In the genomic region with DNA sequence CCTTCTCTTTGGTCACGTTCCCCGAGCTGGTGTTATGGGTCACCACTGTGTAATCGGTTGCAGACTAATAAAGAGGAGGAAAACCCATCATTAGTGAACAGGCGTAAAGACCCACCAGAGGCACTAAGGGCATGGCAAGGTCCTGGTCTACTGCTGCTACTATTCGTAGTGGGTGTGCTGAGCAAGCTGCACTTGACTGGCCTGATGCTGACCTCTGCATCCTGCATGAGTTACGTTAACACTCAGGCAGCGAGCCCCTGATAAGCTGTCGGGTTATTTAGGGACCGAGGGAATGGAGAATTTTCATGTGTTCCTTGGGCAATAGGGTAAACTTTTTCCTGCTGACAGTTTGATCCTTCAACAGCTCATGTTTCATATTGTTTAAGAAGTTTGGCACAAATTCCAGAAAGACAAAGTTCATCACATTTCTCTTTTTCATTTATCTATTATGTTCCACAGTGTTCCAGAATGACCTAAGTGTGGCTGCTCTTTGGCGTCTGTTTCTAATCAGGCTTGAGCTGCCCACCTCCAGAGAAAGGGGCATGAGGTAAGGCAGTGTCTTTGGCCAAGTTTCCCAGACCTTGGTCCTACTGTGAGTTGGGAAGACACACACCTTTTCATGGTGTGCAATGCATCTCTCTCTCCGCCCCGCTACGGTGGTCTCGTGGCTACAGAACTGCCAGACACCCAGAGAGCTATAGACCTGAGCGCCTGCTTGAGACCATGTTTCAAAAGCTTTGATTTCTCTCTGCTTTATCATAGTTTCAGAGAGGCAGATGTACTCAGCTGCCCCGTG, we compare ENCODE assay signal across 26 mouse cellular contexts. TPM values are rescaled to one million over a fixed set of nuclear protein-coding genes. Genes with fewer than 3 reads are reported as not detected.
DNase-seq lines count a peak whose midpoint lies in the region; ATAC-seq and TF ChIP-seq lines count a peak whose summit lies in the region.
"Had no signal": no experiment of that assay in that cellular context is flagged by ENCODE, and none has a peak within 500 bp of the region (broad histone marks: within the 10 kb centered on the region; RNA-seq: fewer than 3 reads in every experiment).

No protein-coding gene starts in this region.

- H3K36me3 ChIP-seq in heart, embryonic 15.5 days, result no peaks in the 10 kb centered on the region
- H3K36me3 ChIP-seq in lung, postnatal 0 days (ENCODE audit: insufficient read depth, low read length), result no peaks in the 10 kb centered on the region
- peaks cover 18% of the 10 kb centered on the region for H3K36me3 ChIP-seq in forebrain, embryonic 14.5 days (ENCODE audit: control insufficient read depth, insufficient read depth, low read length)
- H3K36me3 ChIP-seq: limb, embryonic 12.5 days; lung, embryonic 15.5 days; midbrain, embryonic 10.5 days had no signal

- ATAC-seq in heart, embryonic 15.5 days (replicated peaks; ENCODE audit: insufficient number of reproducible peaks, insufficient read depth, low FRiP score, low read depth), result peak; percentile 73; the same call in 1 of the 2 replicates
- peak; percentile 75 for ATAC-seq in lung, postnatal 0 days
- ATAC-seq in forebrain, embryonic 14.5 days, result no peak
- ATAC-seq: forebrain, postnatal 0 days; liver, embryonic 12.5 days had no signal

- H3K27ac ChIP-seq in heart, embryonic 15.5 days, result no peak overlapping the region
- no peak overlapping the region for H3K27ac ChIP-seq in lung, postnatal 0 days (ENCODE audit: low read length)
- H3K27ac ChIP-seq in forebrain, embryonic 14.5 days (ENCODE audit: low read depth, low read length), result no peak overlapping the region
- H3K27ac ChIP-seq: forebrain, embryonic 10.5 days; hindbrain, embryonic 15.5 days; layer of hippocampus, adult 2 months; limb, embryonic 12.5 days; liver, embryonic 12.5 days; lung, embryonic 15.5 days; midbrain, embryonic 10.5 days; neural tube, embryonic 15.5 days had no signal

- H3K4me3 ChIP-seq in heart, embryonic 15.5 days, result no peak overlapping the region
- H3K4me3 ChIP-seq in lung, postnatal 0 days (ENCODE audit: low read depth, low read length), result no peak overlapping the region
- H3K4me3 ChIP-seq in forebrain, embryonic 14.5 days (ENCODE audit: low read depth, low read length), result no peak overlapping the region
- H3K4me3 ChIP-seq: forebrain, embryonic 10.5 days; hindbrain, embryonic 15.5 days; layer of hippocampus, adult 2 months; limb, embryonic 12.5 days; liver, embryonic 12.5 days; lung, embryonic 15.5 days; midbrain, embryonic 10.5 days; neural tube, embryonic 15.5 days had no signal

- peak; percentile 48 for DNase-seq in embryo, embryonic 10 days (ENCODE audit: low spot score)
- DNase-seq in embryo, embryonic 9.5 days (ENCODE audit: extremely low spot score), result no peak
- no peak for DNase-seq in heart, adult 9 months (ENCODE audit: low spot score in 2 of 2)
- peak; percentile 65 for DNase-seq in lung, postnatal 0 days (ENCODE audit: low spot score)
- no peak for DNase-seq in lung, postnatal 14 days
- DNase-seq in embryo, embryonic 10.5 days (ENCODE audit: low spot score), result peak; percentile 10
- DNase-seq in forebrain, embryonic 14.5 days (ENCODE audit: low spot score), result no peak
- DNase-seq: adrenal gland, postnatal 25 days; cerebellum, adult 8-10 months; cerebellum, postnatal 36 days; forebrain, postnatal 0 days; gastrocnemius, postnatal 36 days; kidney, adult 8-10 months; kidney, postnatal 25 days; right cerebral cortex, adult 18-20 months; right cerebral cortex, postnatal 4 days; thymus, postnatal 14 days had no signal

- H3K27me3 ChIP-seq in heart, embryonic 15.5 days, result no peaks in the 10 kb centered on the region
- no peaks in the 10 kb centered on the region for H3K27me3 ChIP-seq in lung, postnatal 0 days (replicated peaks; ENCODE audit: insufficient read depth, low read length)
- H3K27me3 ChIP-seq in forebrain, embryonic 14.5 days (replicated peaks; ENCODE audit: control insufficient read depth, insufficient read depth, low read length), result no peaks in the 10 kb centered on the region
- H3K27me3 ChIP-seq: hindbrain, embryonic 15.5 days; limb, embryonic 12.5 days; liver, embryonic 12.5 days; lung, embryonic 15.5 days; neural tube, embryonic 15.5 days had no signal

- TF ChIP-seq CTCF in lung, postnatal 0 days (IDR thresholded peaks at IDR 0.05), result no peak

- no peak overlapping the region for H3K9ac ChIP-seq in heart, embryonic 15.5 days
- no peak overlapping the region for H3K9ac ChIP-seq in lung, postnatal 0 days (replicated peaks; ENCODE audit: low read depth)
- H3K9ac ChIP-seq in forebrain, embryonic 14.5 days (ENCODE audit: low read length), result no peak overlapping the region
- H3K9ac ChIP-seq: forebrain, postnatal 0 days; hindbrain, embryonic 15.5 days; limb, embryonic 12.5 days; liver, embryonic 12.5 days; lung, embryonic 15.5 days; neural tube, embryonic 15.5 days had no signal

- no peak for TF ChIP-seq EP300 in lung, postnatal 0 days (IDR thresholded peaks at IDR 0.05)

- no peak overlapping the region for H3K4me2 ChIP-seq in heart, embryonic 15.5 days
- no peak overlapping the region for H3K4me2 ChIP-seq in lung, postnatal 0 days (replicated peaks; ENCODE audit: low read depth, low read length)
- no peak overlapping the region for H3K4me2 ChIP-seq in forebrain, embryonic 14.5 days (ENCODE audit: low read length)
- H3K4me2 ChIP-seq: hindbrain, embryonic 15.5 days; limb, embryonic 12.5 days; liver, embryonic 12.5 days; lung, embryonic 15.5 days; neural tube, embryonic 15.5 days had no signal

- WGBS in heart, embryonic 15.5 days, result 37% methylated on average over 16 of the region's 16 CpGs
- WGBS in lung, postnatal 0 days, result 60% methylated on average over 16 of the region's 16 CpGs
- WGBS in forebrain, embryonic 14.5 days, result 89% methylated on average over 16 of the region's 16 CpGs

- peaks cover 11% of the 10 kb centered on the region; the same call in 1 of the 2 replicates for H3K4me1 ChIP-seq in heart, embryonic 15.5 days (replicated peaks)
- no peaks in the 10 kb centered on the region for H3K4me1 ChIP-seq in lung, postnatal 0 days (ENCODE audit: insufficient read depth, low read depth, low read length)
- H3K4me1 ChIP-seq in forebrain, embryonic 14.5 days (ENCODE audit: control insufficient read depth, insufficient read depth, low read length), result peaks cover 4% of the 10 kb centered on the region; the same call in 1 of the 2 replicates
- H3K4me1 ChIP-seq: liver, embryonic 12.5 days; midbrain, embryonic 10.5 days; neural tube, embryonic 15.5 days had no signal

- no peaks in the 10 kb centered on the region for H3K9me3 ChIP-seq in heart, embryonic 15.5 days (replicated peaks)
- H3K9me3 ChIP-seq in lung, postnatal 0 days (ENCODE audit: low read length), result no peaks in the 10 kb centered on the region
- H3K9me3 ChIP-seq in forebrain, embryonic 14.5 days (replicated peaks; ENCODE audit: control insufficient read depth, low read length), result no peaks in the 10 kb centered on the region
- H3K9me3 ChIP-seq: forebrain, embryonic 10.5 days; hindbrain, embryonic 15.5 days; limb, embryonic 12.5 days; liver, embryonic 12.5 days; lung, embryonic 15.5 days; midbrain, embryonic 10.5 days; neural tube, embryonic 15.5 days had no signal

RNA-seq across cellular contexts. Expression of gene Slc1a4, which starts 13.7 kb away (rescaled TPM):
- polyA plus RNA-seq in heart, embryonic 15.5 days (2015; fragmentation: Nextera tagmentation; extraction: Ambion mirVana), result 6.9 and 10.7 TPM in 2 replicates
- polyA plus RNA-seq in lung, postnatal 0 days (2015; fragmentation: Nextera tagmentation; extraction: Ambion mirVana), result 17.5 and 17.7 TPM in 2 replicates
- 42.7 and 53.3 TPM in 2 replicates for polyA plus RNA-seq in forebrain, embryonic 14.5 days (2014; fragmentation: Nextera tagmentation; extraction: Ambion mirVana)

Comparison
In these comparisons a context has a peak if more than half of its experiments do, and no peak if none do; other contexts are left out.
1. DNase-seq: peak in embryo, embryonic 10 days (single experiment), lung, postnatal 0 days (single experiment) and embryo, embryonic 10.5 days (single experiment); none in embryo, embryonic 9.5 days (single experiment), heart, adult 9 months (0 of 2), lung, postnatal 14 days (single experiment) and forebrain, embryonic 14.5 days (single experiment).